Mouse (Mus musculus): ENCODE data around the gene Gm11060. TPM values are rescaled to one million over a fixed set of nuclear protein-coding genes. Genes with fewer than 3 reads are reported as not detected.

The Gm11060 gene
- polyA plus RNA-seq, 1 experiment from 2014 or later: not detected

- Histone ChIP-seq H3K27ac (no peak overlapping the region), H3K9me3 (no peaks in the 10 kb centered on the region), H3K4me2 (replicated peaks) (no peak overlapping the region), H3K27me3 (peaks cover 96% of the 10 kb centered on the region), H3K9ac (replicated peaks) (no peak overlapping the region), H3K4me1 (replicated peaks) (peaks cover 19% of the 10 kb centered on the region), H3K4me3 (replicated peaks) (no peak overlapping the region), H3K36me3 (no peaks in the 10 kb centered on the region)
- 2% methylated on average over 8 of the region's 8 CpGs for WGBS
- no peak for ATAC-seq
Observed at GRCm38 (mm10) chr2:105123431-105123830, 31.6 kb downstream of the Gm11060 start.

GRCm38 (mm10) chr2:105123881-105124280 is 32.1 kb downstream of the Gm11060 start:
- no peak for ATAC-seq
- H3K4me2 ChIP-seq (replicated peaks): no peak overlapping the region
- peaks cover 96% of the 10 kb centered on the region for H3K27me3 ChIP-seq
- H3K9me3 ChIP-seq: no peaks in the 10 kb centered on the region
- H3K4me1 ChIP-seq (replicated peaks): peaks cover 19% of the 10 kb centered on the region
- no peak overlapping the region for H3K4me3 ChIP-seq (replicated peaks)
- H3K36me3 ChIP-seq: no peaks in the 10 kb centered on the region
- H3K9ac ChIP-seq (replicated peaks): no peak overlapping the region
- 1% methylated on average over 9 of the region's 9 CpGs for WGBS
- no peak overlapping the region for H3K27ac ChIP-seq

GRCm38 (mm10) chr2:105124391-105124790 is 32.6 kb downstream of the Gm11060 start:
- Histone ChIP-seq H3K9me3 (no peaks in the 10 kb centered on the region), H3K27me3 (peaks cover 96% of the 10 kb centered on the region), H3K27ac (no peak overlapping the region), H3K4me3 (replicated peaks) (no peak overlapping the region), H3K4me1 (replicated peaks) (peaks cover 19% of the 10 kb centered on the region), H3K36me3 (no peaks in the 10 kb centered on the region), H3K9ac (replicated peaks) (no peak overlapping the region), H3K4me2 (replicated peaks) (no peak overlapping the region)
- WGBS: 2% methylated on average over 7 of the region's 7 CpGs
- no peak for ATAC-seq

GRCm38 (mm10) chr2:105125205-105125604 is 33.4 kb downstream of the Gm11060 start:
- Histone ChIP-seq H3K4me1 (replicated peaks) (peaks cover 19% of the 10 kb centered on the region), H3K36me3 (no peaks in the 10 kb centered on the region), H3K4me2 (replicated peaks) (no peak overlapping the region), H3K4me3 (replicated peaks) (no peak overlapping the region), H3K9ac (replicated peaks) (no peak overlapping the region), H3K27me3 (peaks cover 96% of the 10 kb centered on the region), H3K9me3 (no peaks in the 10 kb centered on the region), H3K27ac (no peak overlapping the region)
- ATAC-seq: no peak
- WGBS: under 1% methylated on average over 8 of the region's 8 CpGs

GRCm38 (mm10) chr2:105125641-105126040 is 33.8 kb downstream of the Gm11060 start:
- Histone ChIP-seq H3K4me1 (replicated peaks) (peaks cover 21% of the 10 kb centered on the region), H3K27me3 (peaks cover 96% of the 10 kb centered on the region), H3K4me2 (replicated peaks) (no peak overlapping the region), H3K36me3 (no peaks in the 10 kb centered on the region), H3K9ac (replicated peaks) (no peak overlapping the region), H3K27ac (no peak overlapping the region), H3K9me3 (no peaks in the 10 kb centered on the region), H3K4me3 (replicated peaks) (no peak overlapping the region)
- no peak for ATAC-seq
- whole genome bisulfite sequencing: 3% methylated on average over 15 of the region's 15 CpGs

- H3K27ac ChIP-seq: no peak within 1 kb of the TSS
- H3K4me1 ChIP-seq (replicated peaks): peaks cover 22% of the 10 kb centered on the region
- H3K9ac ChIP-seq (replicated peaks): no peak within 1 kb of the TSS
- peak within 1 kb of the TSS; percentile 36 for H3K4me2 ChIP-seq (replicated peaks)
- H3K9me3 ChIP-seq: no peaks in the 10 kb centered on the region
- under 1% methylated on average over 25 of the region's 25 CpGs for WGBS
- peak; percentile 57 for ATAC-seq
- peak within 1 kb of the TSS; percentile 24 for H3K4me3 ChIP-seq (replicated peaks)
- H3K36me3 ChIP-seq: no peaks in the 10 kb centered on the region
- H3K27me3 ChIP-seq: peaks cover 96% of the 10 kb centered on the region
Observed at GRCm38 (mm10) chr2:105126279-105126678, 34.5 kb downstream of the Gm11060 start, which contains the start of gene Wt1. Wt1 (plus strand) TSS chr2:105126529.

GRCm38 (mm10) chr2:105126691-105127530 is 35.1 kb downstream of the Gm11060 start:
- Histone ChIP-seq H3K4me1 (replicated peaks) (peaks cover 22% of the 10 kb centered on the region), H3K4me3 (replicated peaks) (peak overlapping the region; percentile 24), H3K27me3 (peaks cover 96% of the 10 kb centered on the region), H3K4me2 (replicated peaks) (peak overlapping the region; percentile 36), H3K36me3 (no peaks in the 10 kb centered on the region), H3K27ac (no peak overlapping the region), H3K9me3 (no peaks in the 10 kb centered on the region), H3K9ac (replicated peaks) (no peak overlapping the region)
- WGBS: under 1% methylated on average over 88 of the region's 92 CpGs
- peak; percentile 32 for ATAC-seq

- under 1% methylated on average over 52 of the region's 52 CpGs for WGBS
- Histone ChIP-seq H3K4me1 (replicated peaks) (peaks cover 21% of the 10 kb centered on the region), H3K27ac (no peak overlapping the region), H3K4me3 (replicated peaks) (peak overlapping the region; percentile 24), H3K27me3 (peaks cover 97% of the 10 kb centered on the region), H3K36me3 (no peaks in the 10 kb centered on the region), H3K9me3 (no peaks in the 10 kb centered on the region), H3K9ac (replicated peaks) (no peak overlapping the region), H3K4me2 (replicated peaks) (peak overlapping the region; percentile 36; the same call in 1 of the 2 replicates)
- ATAC-seq: no peak
Observed at GRCm38 (mm10) chr2:105127531-105128480, 36.0 kb downstream of the Gm11060 start.

GRCm38 (mm10) chr2:105128564-105128963 is 36.7 kb downstream of the Gm11060 start:
- ATAC-seq: no peak
- Histone ChIP-seq H3K4me1 (replicated peaks) (peaks cover 22% of the 10 kb centered on the region), H3K4me2 (replicated peaks) (no peak overlapping the region), H3K27ac (no peak overlapping the region), H3K4me3 (replicated peaks) (no peak overlapping the region), H3K27me3 (peaks cover 98% of the 10 kb centered on the region), H3K9ac (replicated peaks) (no peak overlapping the region), H3K9me3 (no peaks in the 10 kb centered on the region), H3K36me3 (no peaks in the 10 kb centered on the region)
- WGBS: 2% methylated on average over 12 of the region's 12 CpGs

- 1% methylated on average over 32 of the region's 32 CpGs for WGBS
- Histone ChIP-seq H3K36me3 (no peaks in the 10 kb centered on the region), H3K27ac (no peak overlapping the region), H3K27me3 (peaks cover 98% of the 10 kb centered on the region), H3K9ac (replicated peaks) (no peak overlapping the region), H3K4me1 (replicated peaks) (peaks cover 22% of the 10 kb centered on the region), H3K4me2 (replicated peaks) (no peak overlapping the region), H3K9me3 (no peaks in the 10 kb centered on the region), H3K4me3 (replicated peaks) (no peak overlapping the region)
- ATAC-seq: peak; percentile 24; the same call in 1 of the 2 replicates
Observed at GRCm38 (mm10) chr2:105130351-105131060, 38.7 kb downstream of the Gm11060 start.

- Histone ChIP-seq H3K9ac (replicated peaks) (no peak overlapping the region), H3K4me2 (replicated peaks) (no peak overlapping the region), H3K4me1 (replicated peaks) (peaks cover 22% of the 10 kb centered on the region), H3K4me3 (replicated peaks) (no peak overlapping the region), H3K27ac (no peak overlapping the region), H3K27me3 (peaks cover 98% of the 10 kb centered on the region), H3K9me3 (no peaks in the 10 kb centered on the region), H3K36me3 (no peaks in the 10 kb centered on the region)
- no peak for ATAC-seq
- WGBS: 2% methylated on average over 12 of the region's 12 CpGs
Observed at GRCm38 (mm10) chr2:105131061-105131810, 39.4 kb downstream of the Gm11060 start.

Measured in midbrain, embryonic 13.5 days (tissue).